Mouse (Mus musculus) WW6 (cell line): Measurements from ENCODE around the gene Hist1h2ao.
"Not testable (repeated sequence)": the region's sequence is repeated elsewhere in the genome, so short reads cannot be mapped to it uniquely, and the experiment has no call there.

Experiments
- DNase-seq: peaks from one replicate; pipeline ENCODE4 v3.0.0-alpha.2; 2013; ENCODE audit warnings: low read depth, low spot score

Hist1h2ao gene

GRCm38 (mm10) chr13:21810073-21810472 lies at the start of gene Hist1h2ao, which contains the start of gene Hist1h2bq:
Hist1h2ao (plus strand) TSS chr13:21810465.
Hist1h2bq (minus strand) TSS chr13:21810197.
- not testable (repeated sequence) for DNase-seq

GRCm38 (mm10) chr13:21778814-21779766 lies 31.2 kb upstream of the Hist1h2ao start:
- no peak for DNase-seq

- no peak for DNase-seq
These were observed 30.2 kb upstream of the Hist1h2ao start, which contains the start of gene Hist1h1b for GRCm38 (mm10) chr13:21779767-21780731. Hist1h1b (minus strand) TSS chr13:21780625.

- DNase-seq, result no peak
These were observed 29.2 kb upstream of the Hist1h2ao start for GRCm38 (mm10) chr13:21781021-21781555.

- DNase-seq, result no peak
These were observed 28.6 kb upstream of the Hist1h2ao start for GRCm38 (mm10) chr13:21781639-21782038.

- not testable (repeated sequence) for DNase-seq
These were observed 27.7 kb upstream of the Hist1h2ao start for GRCm38 (mm10) chr13:21782361-21783254.

- DNase-seq, result no peak
These were observed 27.0 kb upstream of the Hist1h2ao start, which contains the start of gene Hist1h3i for GRCm38 (mm10) chr13:21783255-21783617. Hist1h3i (minus strand) TSS chr13:21783370.

GRCm38 (mm10) chr13:21783734-21784161 lies 26.5 kb upstream of the Hist1h2ao start:
- no peak for DNase-seq

- no peak for DNase-seq
These were observed 26.0 kb upstream of the Hist1h2ao start for GRCm38 (mm10) chr13:21784311-21784710.

GRCm38 (mm10) chr13:21786189-21786898 lies 23.9 kb upstream of the Hist1h2ao start:
- DNase-seq, result no peak

- not testable (repeated sequence) for DNase-seq
These were observed 23.2 kb upstream of the Hist1h2ao start, which contains the start of the genes Hist1h2an and Hist1h2bp for GRCm38 (mm10) chr13:21786899-21787629. Hist1h2an (minus strand) TSS chr13:21787218. Hist1h2bp (plus strand) TSS chr13:21787461.

GRCm38 (mm10) chr13:21787760-21788593 lies 22.3 kb upstream of the Hist1h2ao start:
- DNase-seq, result no peak

GRCm38 (mm10) chr13:21789925-21790324 lies 20.3 kb upstream of the Hist1h2ao start:
- no peak for DNase-seq

- DNase-seq, result no peak
These were observed 19.5 kb upstream of the Hist1h2ao start for GRCm38 (mm10) chr13:21790601-21791283.

- no peak for DNase-seq
These were observed 14.7 kb upstream of the Hist1h2ao start for GRCm38 (mm10) chr13:21795584-21795983.

GRCm38 (mm10) chr13:21797163-21797562 lies 13.1 kb upstream of the Hist1h2ao start:
- DNase-seq, result not testable (repeated sequence)

GRCm38 (mm10) chr13:21803058-21803457 lies 7.2 kb upstream of the Hist1h2ao start:
- DNase-seq, result not testable (repeated sequence)
